Mouse (Mus musculus) hindbrain, embryonic 16.5 days (tissue): ENCODE measurements around the gene Lrrc8b. TPM values are rescaled to one million over a fixed set of nuclear protein-coding genes. Genes with fewer than 3 reads are reported as not detected.

Experiments
- ATAC-seq: fragments of 200-750 bp; cut with Nextera tagmentation; 2 replicates; pipeline ENCODE4 v1.8.0; 2017; ENCODE audit warnings: moderate TSS enrichment, moderate library complexity
- H3K27ac ChIP-seq: fragments of 300-500 bp; sonication (generic); 2 replicates; pipeline ENCODE4 v1.5.1; 2014; ENCODE audit warnings: low read depth, mild to moderate bottlenecking, control low read depth, low read length, moderate library complexity
- H3K27me3 ChIP-seq: fragments of 300-500 bp; sonication (generic); replicated peaks from 2 replicates; pipeline ENCODE4 v1.6.1; 2014; ENCODE audit warnings: low read length; ENCODE audit not compliant: control insufficient read depth, insufficient read depth
- H3K36me3 ChIP-seq: fragments of 300-500 bp; sonication (generic); 2 replicates; pipeline ENCODE4 v1.6.1; 2014; ENCODE audit warnings: mild to moderate bottlenecking, low read length, moderate library complexity, mixed read lengths; ENCODE audit not compliant: control insufficient read depth, insufficient read depth
- H3K4me1 ChIP-seq: fragments of 300-500 bp; sonication (generic); 2 replicates; pipeline ENCODE4 v1.6.1; 2014; ENCODE audit warnings: low read depth, low read length; ENCODE audit not compliant: control insufficient read depth, insufficient read depth
- H3K4me2 ChIP-seq: fragments of 300-500 bp; sonication (generic); 2 replicates; pipeline ENCODE4 v1.6.1; 2014; ENCODE audit warnings: mild to moderate bottlenecking, low read length, control low read depth, moderate library complexity
- H3K4me3 ChIP-seq: fragments of 300-500 bp; sonication (generic); 2 replicates; pipeline ENCODE4 v1.5.1; 2014; ENCODE audit warnings: mild to moderate bottlenecking, low read length, control low read depth, moderate library complexity
- H3K9ac ChIP-seq: fragments of 300-500 bp; sonication (generic); 2 replicates; pipeline ENCODE4 v1.6.1; 2014; ENCODE audit warnings: low read depth, mild to moderate bottlenecking, control low read depth, low read length, moderate library complexity
- H3K9me3 ChIP-seq: fragments of 300-500 bp; sonication (generic); 2 replicates; pipeline ENCODE4 v1.6.1; 2014; ENCODE audit warnings: mild to moderate bottlenecking, low read length, moderate library complexity; ENCODE audit not compliant: control insufficient read depth
- WGBS: fragments of 180-500 bp; shearing (Covaris S2); extraction: QIAGEN DNeasy Blood & Tissue Kit; methylation state at CpG from one replicate; pipeline ENCODE4 v1.1.7; 2014; 5-methylcytosine and 5-hydroxymethylcytosine counted together
- polyA plus RNA-seq: library from polyadenylated mRNA; unstranded; fragments of >200 nt; fragmentation: Nextera tagmentation; extraction: Ambion mirVana; gene quantifications from 2 replicates; pipeline ENCODE4 v1.2.1, GENCODE M21; 2015

Lrrc8b gene
- polyA plus RNA-seq, 1 experiment from 2014 or later = 11.2 TPM

- H3K4me3 ChIP-seq = no peak overlapping the region
- H3K9ac ChIP-seq = no peak overlapping the region
- no peaks in the 10 kb centered on the region for H3K4me1 ChIP-seq
- 98% methylated on average over 8 of the region's 8 CpGs for WGBS
- H3K27ac ChIP-seq = no peak overlapping the region
- H3K27me3 ChIP-seq = no peaks in the 10 kb centered on the region
- no peaks in the 10 kb centered on the region for H3K36me3 ChIP-seq
- H3K9me3 ChIP-seq = no peaks in the 10 kb centered on the region
- H3K4me2 ChIP-seq = no peak overlapping the region
- ATAC-seq = no peak
These were observed 50.0 kb downstream of the Lrrc8b start for GRCm38 (mm10) chr5:105465550-105465949.

GRCm38 (mm10) chr5:105466471-105466902, 50.9 kb downstream of the Lrrc8b start:
- Histone ChIP-seq H3K4me3 (no peak overlapping the region), H3K27ac (no peak overlapping the region), H3K4me2 (no peak overlapping the region), H3K36me3 (no peaks in the 10 kb centered on the region), H3K9me3 (no peaks in the 10 kb centered on the region), H3K4me1 (no peaks in the 10 kb centered on the region), H3K9ac (no peak overlapping the region), H3K27me3 (no peaks in the 10 kb centered on the region)
- no peak for ATAC-seq
- 91% methylated on average over 7 of the region's 7 CpGs for WGBS

GRCm38 (mm10) chr5:105467271-105467670, 51.7 kb downstream of the Lrrc8b start:
- Histone ChIP-seq H3K4me3 (no peak overlapping the region), H3K4me2 (no peak overlapping the region), H3K9me3 (no peaks in the 10 kb centered on the region), H3K4me1 (no peaks in the 10 kb centered on the region), H3K27ac (no peak overlapping the region), H3K27me3 (no peaks in the 10 kb centered on the region), H3K9ac (no peak overlapping the region), H3K36me3 (no peaks in the 10 kb centered on the region)
- no peak for ATAC-seq
- 75% methylated on average over 10 of the region's 10 CpGs for WGBS

GRCm38 (mm10) chr5:105472983-105473705, 57.6 kb downstream of the Lrrc8b start:
- 74% methylated on average over 5 of the region's 5 CpGs for WGBS
- H3K9me3 ChIP-seq = no peaks in the 10 kb centered on the region
- no peaks in the 10 kb centered on the region for H3K27me3 ChIP-seq
- H3K36me3 ChIP-seq = no peaks in the 10 kb centered on the region
- no peak overlapping the region for H3K9ac ChIP-seq
- no peak overlapping the region for H3K4me3 ChIP-seq
- no peak for ATAC-seq
- no peak overlapping the region for H3K27ac ChIP-seq
- H3K4me1 ChIP-seq = no peaks in the 10 kb centered on the region
- H3K4me2 ChIP-seq = no peak overlapping the region

- H3K4me3 ChIP-seq = no peak overlapping the region
- H3K27ac ChIP-seq = no peak overlapping the region
- no peaks in the 10 kb centered on the region for H3K27me3 ChIP-seq
- no peak overlapping the region for H3K4me2 ChIP-seq
- 89% methylated on average over 9 of the region's 9 CpGs for WGBS
- H3K4me1 ChIP-seq = no peaks in the 10 kb centered on the region
- peaks cover 25% of the 10 kb centered on the region for H3K36me3 ChIP-seq
- peaks cover 6% of the 10 kb centered on the region for H3K9me3 ChIP-seq
- no peak for ATAC-seq
- H3K9ac ChIP-seq = no peak overlapping the region
These were observed 62.0 kb downstream of the Lrrc8b start for GRCm38 (mm10) chr5:105477527-105477926.

- H3K4me2 ChIP-seq = no peak overlapping the region
- H3K9me3 ChIP-seq = peaks cover 6% of the 10 kb centered on the region
- H3K36me3 ChIP-seq = peaks cover 25% of the 10 kb centered on the region
- H3K9ac ChIP-seq = no peak overlapping the region
- H3K4me3 ChIP-seq = no peak overlapping the region
- H3K4me1 ChIP-seq = no peaks in the 10 kb centered on the region
- no peak overlapping the region for H3K27ac ChIP-seq
- no peaks in the 10 kb centered on the region for H3K27me3 ChIP-seq
- no peak for ATAC-seq
- WGBS = 89% methylated on average over 13 of the region's 13 CpGs
These were observed 64.1 kb downstream of the Lrrc8b start for GRCm38 (mm10) chr5:105479673-105480072.

GRCm38 (mm10) chr5:105480561-105480960, 65.0 kb downstream of the Lrrc8b start:
- ATAC-seq = no peak
- WGBS = 98% methylated on average over 17 of the region's 17 CpGs
- Histone ChIP-seq H3K36me3 (peaks cover 25% of the 10 kb centered on the region), H3K27ac (no peak overlapping the region), H3K27me3 (no peaks in the 10 kb centered on the region), H3K4me3 (no peak overlapping the region), H3K9ac (no peak overlapping the region), H3K9me3 (peaks cover 6% of the 10 kb centered on the region), H3K4me1 (no peaks in the 10 kb centered on the region), H3K4me2 (no peak overlapping the region)

- H3K9me3 ChIP-seq = peaks cover 6% of the 10 kb centered on the region
- peaks cover 28% of the 10 kb centered on the region for H3K36me3 ChIP-seq
- no peaks in the 10 kb centered on the region for H3K27me3 ChIP-seq
- no peaks in the 10 kb centered on the region for H3K4me1 ChIP-seq
- ATAC-seq = no peak
- no peak overlapping the region for H3K27ac ChIP-seq
- WGBS = 80% methylated on average over 2 of the region's 2 CpGs
- no peak overlapping the region for H3K4me2 ChIP-seq
- H3K4me3 ChIP-seq = no peak overlapping the region
- no peak overlapping the region for H3K9ac ChIP-seq
These were observed 68.1 kb downstream of the Lrrc8b start for GRCm38 (mm10) chr5:105483632-105484031.

- peaks cover 6% of the 10 kb centered on the region for H3K9me3 ChIP-seq
- no peak for ATAC-seq
- H3K4me2 ChIP-seq = no peak overlapping the region
- no peaks in the 10 kb centered on the region for H3K27me3 ChIP-seq
- 80% methylated on average over 6 of the region's 6 CpGs for WGBS
- no peaks in the 10 kb centered on the region for H3K4me1 ChIP-seq
- H3K9ac ChIP-seq = no peak overlapping the region
- no peak overlapping the region for H3K27ac ChIP-seq
- no peak overlapping the region for H3K4me3 ChIP-seq
- peaks cover 28% of the 10 kb centered on the region for H3K36me3 ChIP-seq
These were observed 68.7 kb downstream of the Lrrc8b start for GRCm38 (mm10) chr5:105484247-105484646.
